26 mouse cellular contexts compared by ENCODE assay signal in genomic region chr2:133481305-133481704, GRCm38 (mm10).
DNase-seq lines count a peak whose midpoint lies in the region; ATAC-seq and TF ChIP-seq lines count a peak whose summit lies in the region.
"Had no signal": no experiment of that assay in that cellular context is flagged by ENCODE, and none has a peak within 500 bp of the region (broad histone marks: within the 10 kb centered on the region; RNA-seq: fewer than 3 reads in every experiment).

No protein-coding gene starts in this region.

- H3K36me3 ChIP-seq in liver, embryonic 16.5 days (ENCODE audit: control insufficient read depth, insufficient read depth) = no peaks in the 10 kb centered on the region
- no peaks in the 10 kb centered on the region for H3K36me3 ChIP-seq in liver, embryonic 12.5 days
- H3K36me3 ChIP-seq in liver, postnatal 0 days (replicated peaks; ENCODE audit: insufficient read depth, low read length) = no peaks in the 10 kb centered on the region
- H3K36me3 ChIP-seq in stomach, embryonic 14.5 days (ENCODE audit: control insufficient read depth, insufficient read depth, low read length) = no peaks in the 10 kb centered on the region
- H3K36me3 ChIP-seq in forebrain, embryonic 10.5 days (replicated peaks) = no peaks in the 10 kb centered on the region
- H3K36me3 ChIP-seq in heart, adult 2 months (ENCODE audit: control insufficient read depth, insufficient read depth, low read length) = no peaks in the 10 kb centered on the region
- H3K36me3 ChIP-seq: embryonic facial prominence, embryonic 13.5 days; G1E; heart, embryonic 12.5 days; hindbrain, embryonic 13.5 days; lung, embryonic 15.5 days; midbrain, embryonic 13.5 days; stomach, embryonic 15.5 days had no signal

- no peaks in the 10 kb centered on the region for H3K79me2 ChIP-seq in heart, adult 2 months (replicated peaks; ENCODE audit: control insufficient read depth, insufficient read depth, low read length)

- H3K4me3 ChIP-seq in liver, embryonic 16.5 days (ENCODE audit: low read depth, low read length) = no peak overlapping the region
- no peak overlapping the region for H3K4me3 ChIP-seq in liver, embryonic 12.5 days
- no peak overlapping the region for H3K4me3 ChIP-seq in liver, postnatal 0 days (ENCODE audit: low read depth, low read length)
- H3K4me3 ChIP-seq in stomach, embryonic 14.5 days (ENCODE audit: low read depth, low read length) = no peak overlapping the region
- H3K4me3 ChIP-seq in forebrain, embryonic 10.5 days = no peak overlapping the region
- H3K4me3 ChIP-seq in heart, adult 2 months = no peak overlapping the region
- H3K4me3 ChIP-seq: embryonic facial prominence, embryonic 13.5 days; heart, embryonic 12.5 days; hindbrain, embryonic 13.5 days; layer of hippocampus, adult 2 months; left cerebral cortex, adult 2 months; lung, embryonic 15.5 days; megakaryocyte, embryonic 14.5 days; midbrain, embryonic 13.5 days; stomach, embryonic 15.5 days had no signal

- no peaks in the 10 kb centered on the region for H3K9me3 ChIP-seq in liver, embryonic 16.5 days (replicated peaks; ENCODE audit: control insufficient read depth, low read length)
- H3K9me3 ChIP-seq in liver, embryonic 12.5 days (replicated peaks) = no peaks in the 10 kb centered on the region
- H3K9me3 ChIP-seq in liver, postnatal 0 days (ENCODE audit: low read length) = no peaks in the 10 kb centered on the region
- no peaks in the 10 kb centered on the region for H3K9me3 ChIP-seq in stomach, embryonic 14.5 days (ENCODE audit: control insufficient read depth, low read depth, low read length)
- H3K9me3 ChIP-seq in forebrain, embryonic 10.5 days = no peaks in the 10 kb centered on the region
- H3K9me3 ChIP-seq: embryonic facial prominence, embryonic 13.5 days; heart, embryonic 12.5 days; hindbrain, embryonic 13.5 days; lung, embryonic 15.5 days; megakaryocyte, embryonic 14.5 days; midbrain, embryonic 13.5 days; stomach, embryonic 15.5 days had no signal

- DNase-seq in cerebellum, adult 11-12 months = peak; percentile 2
- DNase-seq in cerebellum, adult 9-10 months = no peak
- no peak for DNase-seq in liver, postnatal 0 days
- no peak for DNase-seq in forebrain, embryonic 10.5 days (ENCODE audit: extremely low spot score, low spot score)
- no peak for DNase-seq in heart, adult 2 months
- DNase-seq: adrenal gland, postnatal 10 days; forebrain, postnatal 0 days; gastrocnemius, postnatal 10 days; heart, adult 18-20 months; heart, postnatal 4 days; kidney, adult 2 months; kidney, postnatal 36 days; thymus, postnatal 25 days had no signal

- H3K27ac ChIP-seq in liver, embryonic 16.5 days (ENCODE audit: low read length) = no peak overlapping the region
- H3K27ac ChIP-seq in liver, embryonic 12.5 days = no peak overlapping the region
- H3K27ac ChIP-seq in liver, postnatal 0 days (ENCODE audit: low read depth) = 0 out of 2 replicates have a peak overlapping the region, but pooled peaks have one; percentile 16
- H3K27ac ChIP-seq in stomach, embryonic 14.5 days (ENCODE audit: low read length) = no peak overlapping the region
- no peak overlapping the region for H3K27ac ChIP-seq in forebrain, embryonic 10.5 days
- no peak overlapping the region for H3K27ac ChIP-seq in heart, adult 2 months
- H3K27ac ChIP-seq: embryonic facial prominence, embryonic 13.5 days; hindbrain, embryonic 13.5 days; layer of hippocampus, adult 2 months; left cerebral cortex, adult 2 months; lung, embryonic 15.5 days; midbrain, embryonic 13.5 days; stomach, embryonic 15.5 days had no signal

- WGBS in liver, embryonic 16.5 days (ENCODE audit: insufficient replicate concordance) = 50% methylated on average over 6 of the region's 6 CpGs
- WGBS in liver, embryonic 12.5 days (ENCODE audit: insufficient replicate concordance) = 51% methylated on average over 6 of the region's 6 CpGs
- 58% methylated on average over 6 of the region's 6 CpGs for WGBS in liver, postnatal 0 days (ENCODE audit: insufficient replicate concordance)
- WGBS in stomach, embryonic 14.5 days = 84% methylated on average over 6 of the region's 6 CpGs
- 92% methylated on average over 6 of the region's 6 CpGs for WGBS in forebrain, embryonic 10.5 days
- 73% methylated on average over 6 of the region's 6 CpGs for WGBS in heart, adult 2 months

- no peak for TF ChIP-seq CTCF in liver, postnatal 0 days (IDR thresholded peaks at IDR 0.05; ENCODE audit: low read depth)
- TF ChIP-seq CTCF in heart, adult 2 months (IDR thresholded peaks at IDR 0.05) = no peak

- H3K27me3 ChIP-seq in liver, embryonic 16.5 days (ENCODE audit: control insufficient read depth, insufficient read depth, low read depth, low read length) = no peaks in the 10 kb centered on the region
- H3K27me3 ChIP-seq in liver, embryonic 12.5 days (replicated peaks) = no peaks in the 10 kb centered on the region
- H3K27me3 ChIP-seq in liver, postnatal 0 days (ENCODE audit: insufficient read depth, low read length) = no peaks in the 10 kb centered on the region
- H3K27me3 ChIP-seq in stomach, embryonic 14.5 days (ENCODE audit: control insufficient read depth, insufficient read depth, low read length) = no peaks in the 10 kb centered on the region
- no peaks in the 10 kb centered on the region for H3K27me3 ChIP-seq in forebrain, embryonic 10.5 days (ENCODE audit: poor library complexity, severe bottlenecking)
- H3K27me3 ChIP-seq in heart, adult 2 months (ENCODE audit: control insufficient read depth, insufficient read depth, low read length) = no peaks in the 10 kb centered on the region
- H3K27me3 ChIP-seq: embryonic facial prominence, embryonic 13.5 days; heart, embryonic 12.5 days; hindbrain, embryonic 13.5 days; lung, embryonic 15.5 days; megakaryocyte, embryonic 14.5 days; midbrain, embryonic 13.5 days; stomach, embryonic 15.5 days had no signal

- TF ChIP-seq EP300 in liver, postnatal 0 days (IDR thresholded peaks at IDR 0.05; ENCODE audit: low read depth) = no peak
- TF ChIP-seq EP300 in heart, adult 2 months (IDR thresholded peaks at IDR 0.05; ENCODE audit: insufficient read depth, low read depth, low read length) = no peak

- peaks cover 2% of the 10 kb centered on the region; the same call in 1 of the 2 replicates for H3K4me1 ChIP-seq in liver, embryonic 16.5 days (ENCODE audit: control insufficient read depth, low read depth, low read length)
- H3K4me1 ChIP-seq in liver, embryonic 12.5 days = no peaks in the 10 kb centered on the region; the same call in 1 of the 2 replicates
- H3K4me1 ChIP-seq in liver, postnatal 0 days (ENCODE audit: insufficient read depth) = peaks cover 14% of the 10 kb centered on the region
- H3K4me1 ChIP-seq in stomach, embryonic 14.5 days (ENCODE audit: control insufficient read depth, insufficient read depth, low read length) = no peaks in the 10 kb centered on the region
- no peaks in the 10 kb centered on the region for H3K4me1 ChIP-seq in forebrain, embryonic 10.5 days
- no peaks in the 10 kb centered on the region for H3K4me1 ChIP-seq in heart, adult 2 months (ENCODE audit: control insufficient read depth, insufficient read depth, low read length)
- H3K4me1 ChIP-seq: embryonic facial prominence, embryonic 13.5 days; hindbrain, embryonic 13.5 days; lung, embryonic 15.5 days; midbrain, embryonic 13.5 days; stomach, embryonic 15.5 days had no signal

- intact Hi-C loops in heart, adult 2 months (cut with DNase I) = no loop called here

- no peak overlapping the region for H3K9ac ChIP-seq in liver, embryonic 16.5 days (ENCODE audit: low read depth, low read length)
- H3K9ac ChIP-seq in liver, embryonic 12.5 days = no peak overlapping the region
- H3K9ac ChIP-seq in liver, postnatal 0 days (replicated peaks) = no peak overlapping the region
- no peak overlapping the region for H3K9ac ChIP-seq in stomach, embryonic 14.5 days (replicated peaks; ENCODE audit: low read depth, low read length)
- H3K9ac ChIP-seq in heart, adult 2 months (ENCODE audit: low read depth, low read length) = no peak overlapping the region
- H3K9ac ChIP-seq: embryonic facial prominence, embryonic 13.5 days; forebrain, postnatal 0 days; heart, embryonic 12.5 days; hindbrain, embryonic 13.5 days; lung, embryonic 15.5 days; midbrain, embryonic 13.5 days; stomach, embryonic 15.5 days had no signal

- no peak overlapping the region for H3K4me2 ChIP-seq in liver, embryonic 16.5 days (ENCODE audit: low read depth, low read length)
- no peak overlapping the region for H3K4me2 ChIP-seq in liver, embryonic 12.5 days
- no peak overlapping the region for H3K4me2 ChIP-seq in liver, postnatal 0 days (ENCODE audit: low read depth, low read length)
- no peak overlapping the region for H3K4me2 ChIP-seq in stomach, embryonic 14.5 days (replicated peaks; ENCODE audit: low read depth, low read length)
- H3K4me2 ChIP-seq: embryonic facial prominence, embryonic 13.5 days; heart, embryonic 12.5 days; hindbrain, embryonic 13.5 days; lung, embryonic 15.5 days; midbrain, embryonic 13.5 days; stomach, embryonic 15.5 days had no signal

- ATAC-seq in liver, embryonic 16.5 days (ENCODE audit: low read depth) = 0 out of 2 replicates have a peak, but pooled peaks have one; percentile 3
- ATAC-seq in liver, embryonic 12.5 days = no peak
- ATAC-seq in liver, postnatal 0 days = peak; percentile 64
- 0 out of 2 replicates have a peak, but pooled peaks have one; percentile 33 for ATAC-seq in stomach, embryonic 14.5 days (ENCODE audit: insufficient number of reproducible peaks, insufficient read depth, low FRiP score, low read depth)
- ATAC-seq: forebrain, postnatal 0 days; midbrain, embryonic 13.5 days had no signal

- no peak for TF ChIP-seq POLR2A in heart, adult 2 months (IDR thresholded peaks at IDR 0.05; ENCODE audit: insufficient read depth, low read depth, low read length)
